Mouse (Mus musculus): ENCODE measurements at regions not wholly inside any gene's neighbourhood (a gene's known extent, or its start where the extent isn't known, plus 50 kb on each side); places are given as distances from the start of the nearest gene placed in this dataset.

- no peaks in the 10 kb centered on the region for H3K9me3 ChIP-seq (replicated peaks)
- no peaks in the 10 kb centered on the region for H3K4me1 ChIP-seq (replicated peaks)
- no peak overlapping the region for H3K27ac ChIP-seq
- no peak overlapping the region for H3K9ac ChIP-seq
- no peaks in the 10 kb centered on the region; the same call in 1 of the 2 replicates for H3K27me3 ChIP-seq
- ATAC-seq (ENCODE audit: low read depth) (no peak), DNase-seq (no peak)
- no peaks in the 10 kb centered on the region for H3K36me3 ChIP-seq
- 58% methylated on average over 5 of the region's 5 CpGs for WGBS (ENCODE audit: insufficient replicate concordance)
- H3K4me2 ChIP-seq = no peak overlapping the region
- no peak overlapping the region for H3K4me3 ChIP-seq (replicated peaks)
Measured at GRCm38 (mm10) chr3:107826241-107826760, 50.7 kb upstream of the Eps8l3 start.

- no peak overlapping the region for H3K4me2 ChIP-seq
- H3K4me3 ChIP-seq (replicated peaks) = no peak overlapping the region
- no peaks in the 10 kb centered on the region; the same call in 1 of the 2 replicates for H3K27me3 ChIP-seq
- no peak overlapping the region for H3K9ac ChIP-seq
- H3K36me3 ChIP-seq = no peaks in the 10 kb centered on the region
- ATAC-seq (ENCODE audit: low read depth) (no peak), DNase-seq (no peak)
- no peaks in the 10 kb centered on the region for H3K9me3 ChIP-seq (replicated peaks)
- no peak overlapping the region for H3K27ac ChIP-seq
- WGBS (ENCODE audit: insufficient replicate concordance) = 73% methylated on average over 10 of the region's 10 CpGs
- H3K4me1 ChIP-seq (replicated peaks) = no peaks in the 10 kb centered on the region
Measured at GRCm38 (mm10) chr3:107825468-107825867, 51.6 kb upstream of the Eps8l3 start.

DNA sequence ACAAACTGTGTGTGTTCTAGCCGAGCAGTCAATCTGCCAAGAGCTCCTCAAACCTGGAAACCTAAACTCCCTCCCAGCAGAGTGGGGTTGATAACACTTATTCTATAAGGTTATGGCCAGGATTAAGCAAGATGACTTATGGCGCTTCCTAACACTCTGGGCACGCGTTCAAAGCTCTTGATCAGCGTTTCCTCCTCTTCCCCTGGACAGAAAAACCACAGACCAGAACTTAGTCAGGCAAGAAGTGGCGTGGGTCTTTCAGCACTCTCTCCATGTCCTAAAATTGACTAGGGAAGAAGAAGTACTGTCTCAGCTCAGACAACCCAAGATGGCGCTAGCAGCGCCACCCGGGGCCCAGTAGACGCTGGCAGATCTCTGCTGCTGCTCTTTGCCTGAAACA lies 52.7 kb upstream of the Eps8l3 start:
- 62% methylated on average over 10 of the region's 10 CpGs for WGBS (ENCODE audit: insufficient replicate concordance)
- no peak overlapping the region for H3K27ac ChIP-seq
- H3K4me3 ChIP-seq (replicated peaks) = no peak overlapping the region
- H3K9ac ChIP-seq = no peak overlapping the region
- ATAC-seq (ENCODE audit: low read depth) = no peak
- no peaks in the 10 kb centered on the region for H3K9me3 ChIP-seq (replicated peaks)
- no peaks in the 10 kb centered on the region; the same call in 1 of the 2 replicates for H3K27me3 ChIP-seq
- H3K4me1 ChIP-seq (replicated peaks) = peaks cover 8% of the 10 kb centered on the region
- no peak for DNase-seq
- no peaks in the 10 kb centered on the region for H3K36me3 ChIP-seq
- no peak overlapping the region for H3K4me2 ChIP-seq

DNA sequence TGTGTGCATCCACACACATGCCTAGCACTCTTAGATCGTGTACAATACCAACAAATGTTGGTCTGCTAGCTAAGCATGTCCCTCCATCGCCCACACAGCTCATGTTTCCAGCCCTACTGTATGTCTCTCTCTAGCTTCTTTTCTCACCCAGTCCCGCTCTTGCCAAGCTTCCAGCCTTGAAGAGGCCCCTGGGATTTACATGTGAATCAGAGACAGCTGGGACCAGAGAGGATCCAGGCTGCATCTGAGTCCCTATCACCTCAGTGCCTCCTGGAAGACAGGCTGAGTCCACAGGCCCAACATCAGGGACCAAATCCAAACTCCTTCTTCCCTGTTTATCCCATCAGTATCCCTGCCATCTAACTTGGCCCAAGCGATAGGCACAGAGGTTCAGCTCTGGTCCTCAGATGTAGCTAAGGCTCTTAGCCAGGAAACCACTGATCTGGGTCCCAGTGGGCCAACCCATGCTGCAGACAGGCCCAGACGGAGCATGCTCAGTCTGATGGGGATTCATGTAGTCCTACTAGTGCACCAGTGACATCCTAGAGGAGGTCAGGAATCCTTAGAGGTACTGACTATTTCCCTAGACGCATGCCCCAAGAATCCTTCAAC lies 53.3 kb upstream of the Eps8l3 start:
- Histone ChIP-seq H3K27ac (no peak overlapping the region), H3K36me3 (no peaks in the 10 kb centered on the region), H3K27me3 (no peaks in the 10 kb centered on the region), H3K4me2 (no peak overlapping the region), H3K9ac (no peak overlapping the region), H3K9me3 (replicated peaks) (no peaks in the 10 kb centered on the region), H3K4me3 (replicated peaks) (no peak overlapping the region), H3K4me1 (replicated peaks) (peaks cover 14% of the 10 kb centered on the region)
- no peak for ATAC-seq (ENCODE audit: low read depth)
- WGBS (ENCODE audit: insufficient replicate concordance) = 89% methylated on average over 6 of the region's 6 CpGs
- DNase-seq = no peak

GRCm38 (mm10) chr3:107823177-107823576 lies 53.9 kb upstream of the Eps8l3 start:
- WGBS (ENCODE audit: insufficient replicate concordance) = 69% methylated on average over 5 of the region's 5 CpGs
- Histone ChIP-seq H3K36me3 (no peaks in the 10 kb centered on the region), H3K9ac (no peak overlapping the region), H3K4me3 (replicated peaks) (no peak overlapping the region), H3K27me3 (no peaks in the 10 kb centered on the region), H3K27ac (no peak overlapping the region), H3K4me1 (replicated peaks) (peaks cover 19% of the 10 kb centered on the region), H3K9me3 (replicated peaks) (no peaks in the 10 kb centered on the region), H3K4me2 (no peak overlapping the region)
- ATAC-seq (ENCODE audit: low read depth) (no peak), DNase-seq (no peak)

- WGBS (ENCODE audit: insufficient replicate concordance) = 71% methylated on average over 4 of the region's 4 CpGs
- peaks cover 19% of the 10 kb centered on the region for H3K4me1 ChIP-seq (replicated peaks)
- no peak for ATAC-seq (ENCODE audit: low read depth)
Measured at GRCm38 (mm10) chr3:107822499-107822898, 54.5 kb upstream of the Eps8l3 start.

GRCm38 (mm10) chr3:107821952-107822351 lies 55.1 kb upstream of the Eps8l3 start:
- H3K4me1 ChIP-seq (replicated peaks) = peaks cover 19% of the 10 kb centered on the region
- no peaks in the 10 kb centered on the region for H3K9me3 ChIP-seq (replicated peaks)
- H3K9ac ChIP-seq = no peak overlapping the region
- H3K4me2 ChIP-seq = no peak overlapping the region
- no peaks in the 10 kb centered on the region for H3K27me3 ChIP-seq
- no peak for DNase-seq
- no peak for ATAC-seq (ENCODE audit: low read depth)
- H3K4me3 ChIP-seq (replicated peaks) = no peak overlapping the region
- WGBS (ENCODE audit: insufficient replicate concordance) = 17% methylated on average over 2 of the region's 2 CpGs
- no peak overlapping the region for H3K27ac ChIP-seq
- no peaks in the 10 kb centered on the region for H3K36me3 ChIP-seq

More at GRCm38 (mm10) chr3:107822499-107822898, 54.5 kb upstream of the Eps8l3 start:
- no peak overlapping the region for H3K9ac ChIP-seq
- no peak for DNase-seq
- no peaks in the 10 kb centered on the region for H3K36me3 ChIP-seq
- H3K9me3 ChIP-seq (replicated peaks) = no peaks in the 10 kb centered on the region
- H3K27me3 ChIP-seq = no peaks in the 10 kb centered on the region
- no peak overlapping the region for H3K4me3 ChIP-seq (replicated peaks)
- no peak overlapping the region for H3K27ac ChIP-seq
- H3K4me2 ChIP-seq = no peak overlapping the region

- H3K27me3 ChIP-seq = no peaks in the 10 kb centered on the region
- H3K4me3 ChIP-seq (replicated peaks) = no peak overlapping the region
- peak overlapping the region; percentile 27; the same call in 1 of the 2 replicates for H3K4me2 ChIP-seq
- peaks cover 19% of the 10 kb centered on the region for H3K4me1 ChIP-seq (replicated peaks)
- ATAC-seq (ENCODE audit: low read depth) (no peak), DNase-seq (no peak)
- H3K36me3 ChIP-seq = no peaks in the 10 kb centered on the region
- 13% methylated on average over 3 of the region's 3 CpGs for WGBS (ENCODE audit: insufficient replicate concordance)
- H3K27ac ChIP-seq = no peak overlapping the region
- no peak overlapping the region for H3K9ac ChIP-seq
- H3K9me3 ChIP-seq (replicated peaks) = no peaks in the 10 kb centered on the region
Measured at GRCm38 (mm10) chr3:107819622-107820021, 57.4 kb upstream of the Eps8l3 start.

GRCm38 (mm10) chr3:107818616-107819495 lies 58.2 kb upstream of the Eps8l3 start:
- peak overlapping the region; percentile 27; the same call in 1 of the 2 replicates for H3K4me2 ChIP-seq
- H3K4me1 ChIP-seq (replicated peaks) = peaks cover 19% of the 10 kb centered on the region
- 6% methylated on average over 12 of the region's 12 CpGs for WGBS (ENCODE audit: insufficient replicate concordance)
- DNase-seq (peak; percentile 35), ATAC-seq (ENCODE audit: low read depth) (peak; percentile 62)
- H3K27ac ChIP-seq = no peak overlapping the region
- H3K9me3 ChIP-seq (replicated peaks) = no peaks in the 10 kb centered on the region
- H3K27me3 ChIP-seq = no peaks in the 10 kb centered on the region
- H3K36me3 ChIP-seq = no peaks in the 10 kb centered on the region
- no peak overlapping the region for H3K9ac ChIP-seq
- no peak overlapping the region for H3K4me3 ChIP-seq (replicated peaks)

GRCm38 (mm10) chr3:107816031-107816430 lies 55.8 kb upstream of the Csf1 start:
- Histone ChIP-seq H3K4me3 (replicated peaks) (no peak overlapping the region), H3K9ac (no peak overlapping the region), H3K9me3 (replicated peaks) (no peaks in the 10 kb centered on the region), H3K4me1 (replicated peaks) (peaks cover 31% of the 10 kb centered on the region), H3K36me3 (no peaks in the 10 kb centered on the region), H3K27ac (no peak overlapping the region), H3K27me3 (no peaks in the 10 kb centered on the region), H3K4me2 (no peak overlapping the region)
- 52% methylated on average over 3 of the region's 3 CpGs for WGBS (ENCODE audit: insufficient replicate concordance)
- no peak for DNase-seq
- ATAC-seq (ENCODE audit: low read depth) = no peak

GRCm38 (mm10) chr3:107814280-107814679 lies 54.0 kb upstream of the Csf1 start:
- no peak overlapping the region for H3K9ac ChIP-seq
- H3K27ac ChIP-seq = no peak overlapping the region
- DNase-seq (no peak), ATAC-seq (ENCODE audit: low read depth) (no peak)
- no peaks in the 10 kb centered on the region for H3K36me3 ChIP-seq
- H3K4me2 ChIP-seq = no peak overlapping the region
- no peaks in the 10 kb centered on the region for H3K9me3 ChIP-seq (replicated peaks)
- WGBS (ENCODE audit: insufficient replicate concordance) = 65% methylated on average over 5 of the region's 5 CpGs
- peaks cover 22% of the 10 kb centered on the region for H3K4me1 ChIP-seq (replicated peaks)
- no peaks in the 10 kb centered on the region for H3K27me3 ChIP-seq
- no peak overlapping the region for H3K4me3 ChIP-seq (replicated peaks)

Measured in liver, embryonic 13.5 days (tissue).